Mouse (Mus musculus) lung, postnatal 0 days (tissue): Measurements from ENCODE around the gene Nlrp1b. TPM values are rescaled to one million over a fixed set of nuclear protein-coding genes. Genes with fewer than 3 reads are reported as not detected.

Source experiments
- ATAC-seq: fragments of 200-750 bp; cut with Nextera tagmentation; 2 replicates; pipeline ENCODE4 v1.8.0; 2017; ENCODE audit warnings: moderate library complexity
- DNase-seq: peaks from one replicate; pipeline ENCODE4 v3.0.0-alpha.2; 2016; ENCODE audit warnings: low spot score
- H3K27ac ChIP-seq: fragments of 300-500 bp; sonication (generic); 2 replicates; pipeline ENCODE4 v1.5.1; 2014; ENCODE audit warnings: antibody characterized with exemption, mild to moderate bottlenecking, low read length, mixed read lengths
- H3K27me3 ChIP-seq: fragments of 300-500 bp; sonication (generic); replicated peaks from 2 replicates; pipeline ENCODE4 v1.6.1; 2014; ENCODE audit warnings: low read length, mixed read lengths; ENCODE audit not compliant: insufficient read depth
- H3K36me3 ChIP-seq: fragments of 300-500 bp; sonication (generic); 2 replicates; pipeline ENCODE4 v1.6.1; 2014; ENCODE audit warnings: low read length, mixed read lengths; ENCODE audit not compliant: insufficient read depth
- H3K4me1 ChIP-seq: fragments of 300-500 bp; sonication (generic); 2 replicates; pipeline ENCODE4 v1.6.1; 2014; ENCODE audit warnings: antibody characterized with exemption, low read depth, low read length, mixed read lengths; ENCODE audit not compliant: insufficient read depth
- H3K4me2 ChIP-seq: fragments of 300-500 bp; sonication (generic); replicated peaks from 2 replicates; pipeline ENCODE4 v1.6.1; 2014; ENCODE audit warnings: low read depth, mild to moderate bottlenecking, low read length, moderate library complexity, mixed read lengths
- H3K4me3 ChIP-seq: fragments of 300-500 bp; sonication (generic); 2 replicates; pipeline ENCODE4 v1.5.1; 2014; ENCODE audit warnings: low read depth, low read length
- H3K9ac ChIP-seq: fragments of 300-500 bp; sonication (generic); replicated peaks from 2 replicates; pipeline ENCODE4 v1.6.1; 2014; ENCODE audit warnings: low read depth, mild to moderate bottlenecking
- H3K9me3 ChIP-seq: fragments of 300-500 bp; sonication (generic); 2 replicates; pipeline ENCODE4 v1.6.1; 2016; ENCODE audit warnings: low read length, mixed read lengths
- CTCF ChIP-seq: IDR thresholded peaks from 2 replicates; pipeline ENCODE4 v1.5.1; 2016; ENCODE audit warnings: antibody characterized with exemption, mild to moderate bottlenecking
- EP300 ChIP-seq: IDR thresholded peaks from 2 replicates; pipeline ENCODE4 v1.6.1; 2016; ENCODE audit warnings: antibody characterized with exemption, mild to moderate bottlenecking, control low read depth
- WGBS: fragments of 180-500 bp; shearing (Covaris S2); extraction: QIAGEN DNeasy Blood & Tissue Kit; methylation state at CpG from one replicate; pipeline ENCODE4 v1.1.7; 2014; 5-methylcytosine and 5-hydroxymethylcytosine counted together
- polyA plus RNA-seq: library from polyadenylated mRNA; unstranded; fragments of >200 nt; fragmentation: Nextera tagmentation; extraction: Ambion mirVana; gene quantifications from 2 replicates; pipeline ENCODE4 v1.2.1, GENCODE M21; 2015

Gene Nlrp1b
- polyA plus RNA-seq, 1 experiment from 2014 or later: 0.08 TPM

DNA sequence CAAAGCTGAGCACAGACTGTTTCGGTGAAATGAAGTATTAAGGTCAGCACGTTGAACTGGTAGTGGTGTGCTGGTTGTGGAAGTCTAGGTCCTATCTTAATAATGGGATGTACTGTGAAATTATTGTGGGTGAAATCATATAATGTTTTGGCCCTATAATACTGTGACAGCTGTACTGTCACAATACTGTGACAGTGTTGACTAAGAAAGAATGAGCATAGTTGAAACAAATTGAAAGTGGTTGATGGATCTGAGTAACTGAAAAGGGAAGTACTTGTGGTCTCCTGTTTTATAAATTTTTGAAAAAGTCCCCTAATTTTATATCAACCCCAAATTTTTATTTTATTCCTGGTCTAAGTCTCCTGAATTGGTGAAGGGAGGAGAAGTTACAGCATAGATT, 123.4 kb downstream of the Nlrp1b start:
- DNase-seq: no peak

GRCm38 (mm10) chr11:71106261-71107021, 124.1 kb downstream of the Nlrp1b start:
- Histone ChIP-seq H3K4me1 (no peaks in the 10 kb centered on the region), H3K36me3 (no peaks in the 10 kb centered on the region), H3K9me3 (no peaks in the 10 kb centered on the region), H3K4me2 (no peak overlapping the region), H3K4me3 (no peak overlapping the region), H3K27ac (no peak overlapping the region), H3K27me3 (no peaks in the 10 kb centered on the region), H3K9ac (no peak overlapping the region)
- TF ChIP-seq CTCF (no peak), EP300 (no peak)
- no peak for DNase-seq
- ATAC-seq: no peak

More for the DNA sequence above, 123.4 kb downstream of the Nlrp1b start:
- Histone ChIP-seq H3K36me3 (no peaks in the 10 kb centered on the region), H3K4me1 (no peaks in the 10 kb centered on the region), H3K27me3 (no peaks in the 10 kb centered on the region), H3K9ac (no peak overlapping the region), H3K4me2 (no peak overlapping the region), H3K4me3 (no peak overlapping the region), H3K9me3 (no peaks in the 10 kb centered on the region), H3K27ac (no peak overlapping the region)
- no peak for TF ChIP-seq CTCF
- no peak for TF ChIP-seq EP300
- WGBS: 77% methylated on average over 2 of the region's 2 CpGs
- no peak for ATAC-seq

DNA sequence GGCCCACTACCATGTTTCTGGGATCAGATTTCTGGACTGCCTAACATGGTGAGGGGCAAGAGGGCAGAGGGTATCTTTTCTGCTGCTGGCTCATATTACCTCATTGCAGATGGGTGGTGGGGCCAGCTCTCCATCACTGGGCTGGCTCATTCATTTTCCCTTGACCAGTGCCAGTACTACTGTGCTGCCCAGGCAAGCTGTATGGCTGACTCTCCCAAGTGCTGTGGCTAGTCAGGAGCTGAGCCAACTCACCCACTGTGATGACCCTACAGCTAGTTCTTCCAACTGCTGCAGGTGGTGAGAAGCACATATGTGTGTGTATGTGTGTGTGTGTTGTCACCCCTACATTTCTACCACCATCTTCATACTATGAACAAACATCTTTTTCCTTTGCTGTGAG, 126.6 kb downstream of the Nlrp1b start:
- Histone ChIP-seq H3K36me3 (no peaks in the 10 kb centered on the region), H3K9ac (no peak overlapping the region), H3K4me2 (no peak overlapping the region), H3K4me3 (no peak overlapping the region), H3K4me1 (no peaks in the 10 kb centered on the region), H3K9me3 (no peaks in the 10 kb centered on the region), H3K27ac (no peak overlapping the region), H3K27me3 (no peaks in the 10 kb centered on the region)
- DNase-seq: no peak
- TF ChIP-seq EP300 (no peak), CTCF (no peak)
- no peak for ATAC-seq

Other genes with a start within 250 kb of the Nlrp1b start
- 79.6 and 83.4 TPM in 2 replicates for gene C1qbp, start 247.7 kb downstream of the Nlrp1b start, polyA plus RNA-seq
- gene Dhx33, start 226.3 kb downstream of the Nlrp1b start, polyA plus RNA-seq: 5.9 and 6.2 TPM in 2 replicates
- gene Mis12, start 211.1 kb downstream of the Nlrp1b start, polyA plus RNA-seq: 16.2 and 17.6 TPM in 2 replicates
- gene Derl2, start 210.9 kb downstream of the Nlrp1b start, polyA plus RNA-seq: 63.4 and 70.7 TPM in 2 replicates
- gene 6330403K07Rik, start 197.2 kb downstream of the Nlrp1b start, polyA plus RNA-seq: 20.5 and 27.0 TPM in 2 replicates
- 0.12 and 0.13 TPM in 2 replicates for gene Nlrp1a, start 86.0 kb downstream of the Nlrp1b start, polyA plus RNA-seq